Mouse (Mus musculus) hindbrain, embryonic 12.5 days (tissue): ENCODE results near the gene Itpr3. TPM values are rescaled to one million over a fixed set of nuclear protein-coding genes. Genes with fewer than 3 reads are reported as not detected.

Experiments
- ATAC-seq: fragments of 200-750 bp; cut with Nextera tagmentation; 2 replicates; pipeline ENCODE4 v1.8.0; 2017; ENCODE audit warnings: moderate TSS enrichment; ENCODE audit not compliant: low FRiP score
- H3K27ac ChIP-seq: fragments of 300-500 bp; sonication (generic); 2 replicates; pipeline ENCODE4 v1.5.1; 2016; ENCODE audit warnings: mild to moderate bottlenecking
- H3K27me3 ChIP-seq: fragments of 300-500 bp; sonication (generic); 2 replicates; pipeline ENCODE4 v1.6.1; 2016; ENCODE audit warnings: mild to moderate bottlenecking
- H3K36me3 ChIP-seq: fragments of 300-500 bp; sonication (generic); 2 replicates; pipeline ENCODE4 v1.6.1; 2016; ENCODE audit warnings: mild to moderate bottlenecking
- H3K4me1 ChIP-seq: fragments of 300-500 bp; sonication (generic); 2 replicates; pipeline ENCODE4 v1.6.1; 2016
- H3K4me2 ChIP-seq: fragments of 300-500 bp; sonication (generic); replicated peaks from 2 replicates; pipeline ENCODE4 v1.6.1; 2016; ENCODE audit warnings: mild to moderate bottlenecking
- H3K4me3 ChIP-seq: fragments of 300-500 bp; sonication (generic); 2 replicates; pipeline ENCODE4 v1.5.1; 2016; ENCODE audit warnings: mild to moderate bottlenecking
- H3K9ac ChIP-seq: fragments of 300-500 bp; sonication (generic); 2 replicates; pipeline ENCODE4 v1.6.1; 2016; ENCODE audit warnings: mild to moderate bottlenecking, moderate library complexity
- H3K9me3 ChIP-seq: fragments of 300-500 bp; sonication (generic); replicated peaks from 2 replicates; pipeline ENCODE4 v1.6.1; 2016; ENCODE audit warnings: mild to moderate bottlenecking
- WGBS: fragments of 180-500 bp; shearing (Covaris S2); methylation state at CpG from one replicate; pipeline ENCODE4 v1.1.7; 2016; 5-methylcytosine and 5-hydroxymethylcytosine counted together
- polyA plus RNA-seq: library from polyadenylated mRNA; unstranded; fragments of >200 nt; fragmentation: Nextera tagmentation; extraction: Ambion mirVana; gene quantifications from 2 replicates; pipeline ENCODE4 v1.2.1, GENCODE M21; 2016

The Itpr3 gene
- polyA plus RNA-seq, 1 experiment from 2014 or later, result 2.8 TPM

DNA sequence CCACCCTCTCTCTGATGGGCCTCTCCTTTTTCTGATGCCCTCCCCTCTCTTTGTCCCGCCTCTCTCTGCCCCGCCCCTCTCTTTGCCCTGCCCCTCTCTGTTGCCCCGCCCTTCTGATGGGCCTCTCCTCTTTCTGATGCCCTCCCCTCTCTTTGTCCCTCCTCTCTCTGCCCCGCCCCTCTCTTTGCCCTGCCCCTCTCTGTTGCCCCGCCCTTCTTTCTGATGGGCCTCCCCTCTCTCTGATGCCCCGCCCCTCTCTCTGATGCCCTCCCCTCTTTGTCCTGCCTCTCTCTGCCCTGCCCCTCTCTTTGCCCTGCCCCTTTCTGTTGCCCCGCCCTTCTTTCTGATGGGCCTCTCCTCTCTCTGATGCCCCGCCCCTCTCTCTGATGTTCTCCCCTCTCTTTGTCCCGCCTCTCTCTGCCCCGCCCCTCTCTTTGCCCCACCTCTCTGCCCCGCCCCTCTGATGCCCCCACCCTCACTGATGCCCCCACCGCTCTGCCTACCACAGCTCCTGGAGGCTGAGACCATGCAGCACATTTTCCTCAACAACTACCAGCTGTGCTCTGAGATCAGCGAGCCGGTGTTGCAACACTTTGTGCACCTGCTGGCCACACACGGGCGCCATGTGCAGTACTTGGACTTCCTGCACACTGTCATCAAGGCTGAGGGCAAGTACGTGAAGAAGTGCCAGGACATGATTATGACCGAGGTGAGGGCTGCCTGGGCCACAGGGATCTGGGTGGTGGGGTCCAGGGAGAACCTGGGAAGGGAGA is 48.8 kb downstream of the Itpr3 start:
- WGBS, result 69% methylated on average over 12 of the region's 18 CpGs
- Histone ChIP-seq H3K4me1 (no peaks in the 10 kb centered on the region), H3K27me3 (no peaks in the 10 kb centered on the region), H3K4me3 (no peak overlapping the region), H3K36me3 (no peaks in the 10 kb centered on the region), H3K9ac (no peak overlapping the region), H3K27ac (no peak overlapping the region), H3K4me2 (no peak overlapping the region), H3K9me3 (no peaks in the 10 kb centered on the region)
- no peak for ATAC-seq

- H3K36me3 ChIP-seq, result no peaks in the 10 kb centered on the region
- H3K4me2 ChIP-seq, result no peak overlapping the region
- ATAC-seq, result no peak
- 86% methylated on average over 9 of the region's 9 CpGs for WGBS
- H3K4me3 ChIP-seq, result no peak overlapping the region
- no peak overlapping the region for H3K27ac ChIP-seq
- H3K9ac ChIP-seq, result no peak overlapping the region
- no peaks in the 10 kb centered on the region for H3K27me3 ChIP-seq
- H3K4me1 ChIP-seq, result no peaks in the 10 kb centered on the region
- no peaks in the 10 kb centered on the region for H3K9me3 ChIP-seq
Observed at GRCm38 (mm10) chr17:27106745-27107144, 49.6 kb downstream of the Itpr3 start.

DNA sequence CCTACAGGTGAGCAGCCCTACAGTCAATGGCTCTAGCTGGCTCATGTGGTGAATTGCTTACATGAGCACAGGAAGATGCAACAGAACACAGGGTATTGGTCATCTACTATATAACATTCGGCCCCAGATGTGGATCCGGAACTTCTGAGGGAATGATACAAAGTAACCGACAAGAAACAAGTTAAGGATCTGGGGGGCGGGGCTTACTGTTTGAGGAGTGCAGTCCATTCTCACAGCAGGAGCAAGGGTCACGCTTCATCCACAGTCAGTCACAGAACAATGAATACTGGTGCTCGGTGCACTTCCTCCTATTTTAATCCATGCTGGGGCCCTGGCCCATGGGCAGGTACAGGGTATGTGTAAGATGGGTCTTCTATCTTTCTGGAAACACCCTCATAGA is 50.8 kb downstream of the Itpr3 start:
- H3K4me2 ChIP-seq, result no peak overlapping the region
- WGBS, result 69% methylated on average over 6 of the region's 6 CpGs
- ATAC-seq, result no peak
- no peaks in the 10 kb centered on the region for H3K36me3 ChIP-seq
- H3K27me3 ChIP-seq, result no peaks in the 10 kb centered on the region
- no peak overlapping the region for H3K27ac ChIP-seq
- H3K4me1 ChIP-seq, result no peaks in the 10 kb centered on the region
- no peaks in the 10 kb centered on the region for H3K9me3 ChIP-seq
- no peak overlapping the region for H3K4me3 ChIP-seq
- H3K9ac ChIP-seq, result no peak overlapping the region

GRCm38 (mm10) chr17:27110072-27110471 is 53.0 kb downstream of the Itpr3 start:
- Histone ChIP-seq H3K4me1 (no peaks in the 10 kb centered on the region), H3K27ac (no peak overlapping the region), H3K4me3 (no peak overlapping the region), H3K9ac (no peak overlapping the region), H3K4me2 (no peak overlapping the region), H3K27me3 (no peaks in the 10 kb centered on the region), H3K9me3 (no peaks in the 10 kb centered on the region), H3K36me3 (no peaks in the 10 kb centered on the region)
- ATAC-seq, result no peak
- WGBS, result 93% methylated on average over 7 of the region's 7 CpGs

GRCm38 (mm10) chr17:27118676-27119539 is 61.8 kb downstream of the Itpr3 start:
- Histone ChIP-seq H3K27me3 (peaks cover 12% of the 10 kb centered on the region), H3K4me3 (no peak overlapping the region), H3K4me1 (peaks cover 19% of the 10 kb centered on the region), H3K4me2 (no peak overlapping the region), H3K36me3 (peaks cover 18% of the 10 kb centered on the region), H3K27ac (no peak overlapping the region), H3K9me3 (0 out of 2 replicates have a peak, but pooled peaks cover 4% of the 10 kb centered on the region), H3K9ac (no peak overlapping the region)
- ATAC-seq, result no peak
- WGBS, result 86% methylated on average over 25 of the region's 25 CpGs

DNA sequence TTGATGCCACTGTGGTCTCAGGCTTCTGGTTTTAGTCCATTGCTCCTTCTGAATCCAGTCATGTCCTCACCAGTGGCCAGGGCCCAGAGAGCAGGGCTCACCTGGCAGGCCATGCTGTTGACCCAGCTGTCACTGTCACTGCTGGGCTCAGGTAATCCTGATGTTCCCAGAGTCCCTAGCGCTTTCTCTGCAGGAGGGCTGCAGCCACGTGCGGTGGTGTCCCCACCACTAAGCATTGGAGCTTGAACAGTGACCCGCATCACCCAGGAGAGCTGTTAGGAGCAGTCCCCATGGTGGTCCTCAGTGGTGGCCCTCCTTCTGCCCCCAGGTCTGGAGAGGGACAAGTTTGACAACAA is 62.4 kb downstream of the Itpr3 start:
- WGBS, result 68% methylated on average over 4 of the region's 4 CpGs
- peaks cover 12% of the 10 kb centered on the region for H3K27me3 ChIP-seq
- ATAC-seq, result no peak
- H3K4me2 ChIP-seq, result no peak overlapping the region
- no peak overlapping the region for H3K27ac ChIP-seq
- no peak overlapping the region for H3K4me3 ChIP-seq
- H3K9me3 ChIP-seq, result 0 out of 2 replicates have a peak, but pooled peaks cover 4% of the 10 kb centered on the region
- peaks cover 22% of the 10 kb centered on the region for H3K36me3 ChIP-seq
- no peak overlapping the region for H3K9ac ChIP-seq
- peaks cover 19% of the 10 kb centered on the region for H3K4me1 ChIP-seq

- no peak for ATAC-seq
- no peak overlapping the region for H3K9ac ChIP-seq
- H3K4me2 ChIP-seq, result no peak overlapping the region
- H3K4me3 ChIP-seq, result no peak overlapping the region
- H3K36me3 ChIP-seq, result peaks cover 22% of the 10 kb centered on the region
- WGBS, result 69% methylated on average over 8 of the region's 8 CpGs
- peaks cover 12% of the 10 kb centered on the region for H3K27me3 ChIP-seq
- no peak overlapping the region for H3K27ac ChIP-seq
- 0 out of 2 replicates have a peak, but pooled peaks cover 4% of the 10 kb centered on the region for H3K9me3 ChIP-seq
- peaks cover 19% of the 10 kb centered on the region for H3K4me1 ChIP-seq
Observed at GRCm38 (mm10) chr17:27119954-27120353, 62.9 kb downstream of the Itpr3 start.

- Histone ChIP-seq H3K4me1 (peaks cover 19% of the 10 kb centered on the region), H3K27me3 (peaks cover 12% of the 10 kb centered on the region), H3K27ac (no peak overlapping the region), H3K4me2 (peak overlapping the region; percentile 24), H3K9me3 (0 out of 2 replicates have a peak, but pooled peaks cover 4% of the 10 kb centered on the region), H3K36me3 (peaks cover 22% of the 10 kb centered on the region), H3K9ac (no peak overlapping the region), H3K4me3 (no peak overlapping the region)
- 7% methylated on average over 18 of the region's 18 CpGs for WGBS
- ATAC-seq, result peak; percentile 35; the same call in 1 of the 2 replicates
Observed at GRCm38 (mm10) chr17:27120561-27121024, 63.5 kb downstream of the Itpr3 start.

DNA sequence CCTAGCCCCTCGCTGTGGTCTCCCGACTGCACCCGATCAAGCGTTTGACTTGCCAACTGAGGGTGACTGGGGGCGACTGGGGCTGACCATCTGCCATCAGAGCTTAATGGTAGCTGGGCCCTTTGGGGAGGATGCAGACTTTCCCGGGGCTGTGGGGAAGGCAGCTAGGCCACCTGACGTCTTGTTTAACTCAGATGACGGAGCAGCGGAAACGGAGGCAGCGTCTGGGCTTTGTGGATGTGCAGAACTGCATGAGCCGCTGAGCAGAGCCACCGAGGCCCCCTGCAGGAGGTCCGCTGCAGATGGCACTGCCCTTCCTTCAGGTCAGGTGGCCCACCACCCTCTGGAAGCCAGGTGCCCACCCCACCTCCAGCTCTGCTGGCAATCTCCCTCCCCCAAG is 64.2 kb downstream of the Itpr3 start:
- Histone ChIP-seq H3K27me3 (peaks cover 12% of the 10 kb centered on the region), H3K9me3 (0 out of 2 replicates have a peak, but pooled peaks cover 4% of the 10 kb centered on the region), H3K4me2 (no peak overlapping the region; the same call in 1 of the 2 replicates), H3K4me1 (peaks cover 23% of the 10 kb centered on the region), H3K9ac (peak overlapping the region; percentile 9; the same call in 1 of the 2 replicates), H3K4me3 (no peak overlapping the region), H3K36me3 (peaks cover 22% of the 10 kb centered on the region), H3K27ac (0 out of 2 replicates have a peak overlapping the region, but pooled peaks have one; percentile 5)
- 40% methylated on average over 14 of the region's 14 CpGs for WGBS
- no peak for ATAC-seq

DNA sequence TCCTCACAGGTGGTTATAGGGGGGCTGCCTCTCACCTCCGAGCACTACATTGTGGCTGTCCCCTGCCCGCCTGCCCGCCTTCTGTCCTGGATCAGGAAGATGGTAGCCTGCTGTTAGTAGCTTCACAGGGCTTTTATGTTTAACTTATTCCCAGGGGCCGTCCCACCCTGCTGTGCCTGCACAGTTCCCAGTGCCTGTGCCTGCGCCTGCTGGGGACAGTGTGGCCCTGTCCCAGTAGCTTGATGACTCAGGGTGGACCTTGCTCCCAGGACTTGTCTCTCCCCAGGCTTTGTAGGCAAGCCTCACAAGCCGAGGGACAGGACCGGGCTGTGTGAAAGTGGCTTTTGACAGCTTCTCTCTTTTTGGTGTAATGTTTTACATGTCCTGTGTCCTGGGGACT is 64.7 kb downstream of the Itpr3 start:
- Histone ChIP-seq H3K27me3 (peaks cover 12% of the 10 kb centered on the region), H3K4me3 (no peak overlapping the region), H3K27ac (no peak overlapping the region), H3K9me3 (0 out of 2 replicates have a peak, but pooled peaks cover 4% of the 10 kb centered on the region), H3K9ac (no peak overlapping the region), H3K4me1 (peaks cover 23% of the 10 kb centered on the region), H3K36me3 (peaks cover 22% of the 10 kb centered on the region), H3K4me2 (no peak overlapping the region)
- ATAC-seq, result no peak
- WGBS, result 67% methylated on average over 7 of the region's 7 CpGs

- 88% methylated on average over 11 of the region's 11 CpGs for WGBS
- no peak overlapping the region for H3K9ac ChIP-seq
- H3K4me1 ChIP-seq, result peaks cover 23% of the 10 kb centered on the region
- peaks cover 12% of the 10 kb centered on the region for H3K27me3 ChIP-seq
- no peak overlapping the region for H3K4me3 ChIP-seq
- peaks cover 22% of the 10 kb centered on the region for H3K36me3 ChIP-seq
- no peak for ATAC-seq
- no peak overlapping the region for H3K27ac ChIP-seq
- 0 out of 2 replicates have a peak, but pooled peaks cover under 1% of the 10 kb centered on the region for H3K9me3 ChIP-seq
- no peak overlapping the region for H3K4me2 ChIP-seq
Observed at GRCm38 (mm10) chr17:27122701-27123100, 65.6 kb downstream of the Itpr3 start.

- H3K9me3 ChIP-seq, result no peaks in the 10 kb centered on the region
- no peak overlapping the region for H3K9ac ChIP-seq
- no peak overlapping the region for H3K27ac ChIP-seq
- ATAC-seq, result no peak
- H3K36me3 ChIP-seq, result peaks cover 22% of the 10 kb centered on the region
- no peak overlapping the region for H3K4me3 ChIP-seq
- peaks cover 12% of the 10 kb centered on the region for H3K27me3 ChIP-seq
- H3K4me2 ChIP-seq, result no peak overlapping the region
- 94% methylated on average over 2 of the region's 2 CpGs for WGBS
- H3K4me1 ChIP-seq, result peaks cover 25% of the 10 kb centered on the region
Observed at GRCm38 (mm10) chr17:27123103-27123502, 66.0 kb downstream of the Itpr3 start.
